Mouse (Mus musculus): ENCODE measurements around the gene Kpna3. TPM values are rescaled to one million over a fixed set of nuclear protein-coding genes. Genes with fewer than 3 reads are reported as not detected.
"Not testable (repeated sequence)": the region's sequence is repeated elsewhere in the genome, so short reads cannot be mapped to it uniquely, and the experiment has no call there.

Kpna3 gene
- polyA plus RNA-seq, 1 experiment from 2014 or later: 45.1 TPM

DNA sequence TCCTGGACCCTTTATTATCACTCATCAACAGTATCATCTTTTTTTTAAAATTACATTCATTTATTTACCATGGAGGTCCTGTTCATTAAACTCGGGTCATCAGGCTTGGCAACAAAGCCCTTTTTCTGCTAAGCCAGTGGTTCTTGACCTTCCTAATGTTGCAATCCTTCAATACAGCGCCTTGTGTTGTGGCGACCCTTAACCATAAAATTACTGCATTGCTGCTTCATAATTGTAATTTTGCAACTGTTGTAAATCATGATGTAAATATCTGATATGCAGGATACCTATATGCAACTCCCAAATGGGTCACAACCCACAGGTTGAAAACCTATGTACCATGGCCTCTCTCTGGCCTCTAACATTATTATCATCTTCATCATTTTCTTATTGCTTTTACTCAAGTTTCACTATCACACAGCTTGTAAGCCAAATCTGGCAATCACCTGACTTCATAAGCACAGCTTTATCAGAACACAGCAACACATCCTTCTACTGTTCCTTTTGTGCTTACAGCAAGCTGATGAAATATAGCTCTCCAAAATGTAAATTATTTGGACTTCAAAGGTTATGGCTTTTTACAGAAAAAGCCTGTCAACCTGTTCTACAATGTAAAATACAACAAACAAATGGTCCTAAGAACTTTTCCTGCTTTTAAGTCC, 11.4 kb downstream of the Kpna3 start:
- no peak overlapping the region for H3K4me3 ChIP-seq (replicated peaks)
- 69% methylated on average over 3 of the region's 3 CpGs for WGBS
- no peak overlapping the region for H3K4me2 ChIP-seq (replicated peaks)
- H3K4me1 ChIP-seq: 0 out of 2 replicates have a peak, but pooled peaks cover 8% of the 10 kb centered on the region
- H3K9me3 ChIP-seq (replicated peaks): no peaks in the 10 kb centered on the region
- H3K27me3 ChIP-seq: no peaks in the 10 kb centered on the region
- no peak for ATAC-seq (ENCODE audit: insufficient number of reproducible peaks, low FRiP score, low TSS enrichment, low read depth)
- H3K36me3 ChIP-seq: no peaks in the 10 kb centered on the region
- H3K27ac ChIP-seq (replicated peaks): no peak overlapping the region
- no peak overlapping the region for H3K9ac ChIP-seq

DNA sequence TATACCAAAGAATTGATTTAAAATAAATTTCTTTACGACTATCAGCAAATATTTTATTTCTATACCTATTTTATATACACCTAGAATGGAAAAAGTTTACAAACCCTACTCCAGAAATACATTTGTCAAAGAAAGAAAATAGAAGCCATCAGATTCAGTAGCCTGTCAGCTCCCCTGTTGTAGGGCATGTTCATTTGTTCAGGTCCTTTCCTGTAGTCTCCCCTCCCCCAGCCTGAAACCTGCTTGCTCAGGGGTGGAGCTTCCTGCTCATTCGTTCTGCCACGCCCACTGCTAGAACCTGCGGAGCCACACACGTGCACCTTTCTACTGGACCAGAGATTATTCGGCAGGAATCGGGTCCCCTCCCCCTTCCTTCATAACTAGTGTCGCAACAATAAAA, 12.6 kb downstream of the Kpna3 start:
- not testable (repeated sequence) for H3K4me3 ChIP-seq (replicated peaks); H3K9ac ChIP-seq; H3K36me3 ChIP-seq; ATAC-seq (ENCODE audit: insufficient number of reproducible peaks, low FRiP score, low TSS enrichment, low read depth); H3K27ac ChIP-seq (replicated peaks); H3K9me3 ChIP-seq (replicated peaks); H3K27me3 ChIP-seq; H3K4me1 ChIP-seq; H3K4me2 ChIP-seq (replicated peaks)
- WGBS: 24% methylated on average over 5 of the region's 8 CpGs

DNA sequence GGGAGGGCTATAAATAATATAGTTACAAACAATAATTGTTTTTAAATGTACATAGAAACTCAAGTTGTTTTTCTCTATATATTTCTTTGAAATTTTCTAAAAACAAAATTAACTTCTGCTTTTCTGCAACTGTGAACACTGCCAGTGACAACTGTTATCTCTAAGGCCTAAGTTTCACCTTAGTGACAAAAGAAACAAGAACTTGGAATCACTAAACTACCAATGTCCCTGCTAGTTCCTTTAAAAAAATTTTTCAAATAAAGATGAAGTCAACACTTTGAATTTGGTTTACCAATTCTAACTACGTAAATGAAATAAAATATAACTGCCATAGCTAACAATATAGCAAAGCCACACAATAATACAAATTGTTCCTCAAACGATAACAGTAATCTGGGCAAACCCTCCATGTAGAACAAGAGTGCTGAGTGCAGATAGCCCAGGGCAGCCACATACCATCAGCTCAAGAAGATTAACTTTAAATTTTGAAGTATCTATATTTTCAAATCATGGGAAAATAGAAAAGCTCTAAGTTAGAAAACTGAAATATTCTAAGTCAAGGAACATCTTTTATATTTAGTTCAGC, 14.5 kb downstream of the Kpna3 start:
- 0 out of 2 replicates have a peak, but pooled peaks cover 8% of the 10 kb centered on the region for H3K4me1 ChIP-seq
- no peak overlapping the region for H3K4me3 ChIP-seq (replicated peaks)
- 88% methylated on average over 2 of the region's 2 CpGs for WGBS
- H3K36me3 ChIP-seq: no peaks in the 10 kb centered on the region
- ATAC-seq (ENCODE audit: insufficient number of reproducible peaks, low FRiP score, low TSS enrichment, low read depth): no peak
- no peak overlapping the region for H3K9ac ChIP-seq
- no peak overlapping the region for H3K4me2 ChIP-seq (replicated peaks)
- H3K27ac ChIP-seq (replicated peaks): no peak overlapping the region
- no peaks in the 10 kb centered on the region for H3K9me3 ChIP-seq (replicated peaks)
- no peaks in the 10 kb centered on the region for H3K27me3 ChIP-seq

DNA sequence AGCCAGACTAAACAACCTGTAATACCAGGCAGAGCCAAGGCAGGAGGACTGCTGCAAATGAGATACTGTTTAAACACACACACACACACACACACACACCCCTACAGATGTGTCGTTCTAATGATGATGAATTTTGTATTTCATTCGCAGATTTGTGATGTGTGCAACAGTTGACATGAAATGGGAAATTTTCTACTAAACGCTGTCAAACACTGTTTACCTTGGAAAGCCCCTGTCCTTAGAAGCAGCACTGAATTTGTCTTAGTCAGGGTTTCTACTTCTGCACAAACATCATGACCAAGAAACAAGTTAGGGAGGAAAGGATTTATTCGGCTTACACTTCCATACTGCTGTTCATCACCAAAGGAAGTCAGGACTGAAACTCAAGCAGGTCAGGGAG, 24.0 kb downstream of the Kpna3 start:
- no peak overlapping the region for H3K27ac ChIP-seq (replicated peaks)
- H3K9ac ChIP-seq: no peak overlapping the region
- no peaks in the 10 kb centered on the region for H3K36me3 ChIP-seq
- no peak overlapping the region for H3K4me3 ChIP-seq (replicated peaks)
- no peaks in the 10 kb centered on the region for H3K27me3 ChIP-seq
- 72% methylated on average over 4 of the region's 4 CpGs for WGBS
- no peak for ATAC-seq (ENCODE audit: insufficient number of reproducible peaks, low FRiP score, low TSS enrichment, low read depth)
- H3K4me1 ChIP-seq: 0 out of 2 replicates have a peak, but pooled peaks cover 7% of the 10 kb centered on the region
- H3K9me3 ChIP-seq (replicated peaks): no peaks in the 10 kb centered on the region
- H3K4me2 ChIP-seq (replicated peaks): no peak overlapping the region

DNA sequence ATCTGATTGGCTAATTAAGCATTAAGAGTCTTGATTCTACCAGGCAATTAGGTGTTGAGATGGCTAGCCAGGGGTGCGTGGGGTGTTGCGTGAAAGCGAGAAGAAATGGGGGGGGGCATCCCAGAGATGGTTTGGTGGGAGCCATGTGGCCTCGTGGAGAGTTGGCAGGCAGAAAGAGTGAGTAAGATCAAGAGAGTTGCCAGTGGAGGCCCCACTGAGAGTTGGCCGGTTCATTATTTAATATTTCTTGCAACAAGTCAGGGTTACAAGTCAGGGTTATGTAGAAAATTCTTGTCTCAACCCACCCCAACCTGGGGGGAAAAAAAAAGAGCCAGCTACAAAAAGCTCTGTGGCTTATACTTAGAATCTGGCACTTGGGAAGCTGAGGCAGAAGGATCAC, 24.4 kb downstream of the Kpna3 start:
- H3K4me3 ChIP-seq (replicated peaks): no peak overlapping the region
- no peaks in the 10 kb centered on the region for H3K27me3 ChIP-seq
- no peaks in the 10 kb centered on the region for H3K36me3 ChIP-seq
- H3K4me2 ChIP-seq (replicated peaks): no peak overlapping the region
- H3K9ac ChIP-seq: no peak overlapping the region
- no peak overlapping the region for H3K27ac ChIP-seq (replicated peaks)
- ATAC-seq (ENCODE audit: insufficient number of reproducible peaks, low FRiP score, low TSS enrichment, low read depth): no peak
- 72% methylated on average over 5 of the region's 5 CpGs for WGBS
- 0 out of 2 replicates have a peak, but pooled peaks cover 7% of the 10 kb centered on the region for H3K4me1 ChIP-seq
- H3K9me3 ChIP-seq (replicated peaks): no peaks in the 10 kb centered on the region

DNA sequence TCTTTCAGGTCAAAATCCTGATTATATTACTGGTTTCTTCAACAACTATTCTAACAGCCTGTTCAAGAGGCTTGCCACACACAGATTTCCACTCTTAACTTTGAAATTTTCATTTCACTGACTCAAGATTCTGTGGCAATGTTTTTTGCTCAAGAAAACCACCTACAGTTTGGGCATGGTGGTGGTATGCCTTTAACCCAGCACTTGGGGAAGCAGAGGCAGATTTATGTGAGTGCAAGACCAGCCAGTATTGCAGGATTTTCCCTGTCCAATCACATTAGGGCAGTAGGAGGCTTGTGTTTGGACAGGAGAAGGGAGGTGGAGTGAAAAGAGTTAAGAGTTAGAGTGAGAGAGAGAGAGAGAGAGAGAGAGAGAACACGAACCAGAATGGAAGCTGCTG, 24.9 kb downstream of the Kpna3 start:
- ATAC-seq (ENCODE audit: insufficient number of reproducible peaks, low FRiP score, low TSS enrichment, low read depth): no peak
- H3K27me3 ChIP-seq: no peaks in the 10 kb centered on the region
- 0 out of 2 replicates have a peak, but pooled peaks cover 7% of the 10 kb centered on the region for H3K4me1 ChIP-seq
- no peaks in the 10 kb centered on the region for H3K9me3 ChIP-seq (replicated peaks)
- H3K27ac ChIP-seq (replicated peaks): no peak overlapping the region
- H3K9ac ChIP-seq: no peak overlapping the region
- no peak overlapping the region for H3K4me2 ChIP-seq (replicated peaks)
- H3K4me3 ChIP-seq (replicated peaks): no peak overlapping the region
- H3K36me3 ChIP-seq: no peaks in the 10 kb centered on the region
- 17% methylated on average over 1 of the region's 1 CpGs for WGBS

DNA sequence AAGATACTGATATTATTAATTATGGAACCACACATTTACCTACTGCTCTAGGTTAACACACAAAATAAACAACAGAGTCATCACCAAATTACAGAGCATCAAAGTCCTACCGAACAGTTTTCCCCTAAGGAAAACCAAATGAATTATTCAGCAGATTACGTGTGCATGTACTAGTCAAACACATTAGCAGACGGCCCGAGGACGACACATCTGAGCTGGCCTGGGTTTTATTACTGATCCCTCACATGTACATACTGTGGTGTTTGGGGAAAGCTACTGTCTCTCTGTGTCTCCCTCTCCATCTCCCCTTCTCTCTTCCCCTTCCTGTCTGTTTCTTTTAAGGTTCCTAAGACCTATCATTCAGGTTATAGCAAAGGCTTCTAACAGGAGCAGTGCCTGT, 25.5 kb downstream of the Kpna3 start:
- no peak overlapping the region for H3K4me2 ChIP-seq (replicated peaks)
- no peaks in the 10 kb centered on the region for H3K36me3 ChIP-seq
- H3K4me3 ChIP-seq (replicated peaks): no peak overlapping the region
- no peak overlapping the region for H3K27ac ChIP-seq (replicated peaks)
- no peaks in the 10 kb centered on the region for H3K27me3 ChIP-seq
- WGBS: 41% methylated on average over 5 of the region's 5 CpGs
- H3K9ac ChIP-seq: no peak overlapping the region
- H3K4me1 ChIP-seq: 0 out of 2 replicates have a peak, but pooled peaks cover 7% of the 10 kb centered on the region
- no peak for ATAC-seq (ENCODE audit: insufficient number of reproducible peaks, low FRiP score, low TSS enrichment, low read depth)
- no peaks in the 10 kb centered on the region for H3K9me3 ChIP-seq (replicated peaks)

DNA sequence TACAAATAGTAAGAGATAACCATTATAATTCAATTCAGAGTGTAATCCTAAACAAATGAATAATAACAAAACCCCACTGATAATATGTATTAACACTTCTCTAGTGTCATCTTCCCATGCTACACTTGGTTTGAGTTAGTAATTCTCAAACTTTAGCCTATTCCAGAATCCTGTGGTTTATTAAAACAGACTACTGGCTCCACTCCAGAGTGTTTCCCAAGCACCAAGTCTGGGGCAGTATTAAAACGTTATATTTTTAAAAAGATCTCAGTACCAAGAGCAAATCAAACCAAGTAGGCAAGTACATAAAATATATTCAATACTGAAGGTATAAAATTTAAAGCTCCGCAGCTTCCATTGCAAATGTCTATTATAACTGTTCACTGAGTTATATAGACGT, 26.0 kb downstream of the Kpna3 start:
- H3K4me3 ChIP-seq (replicated peaks): no peak overlapping the region
- H3K9ac ChIP-seq: no peak overlapping the region
- H3K4me2 ChIP-seq (replicated peaks): no peak overlapping the region
- 0 out of 2 replicates have a peak, but pooled peaks cover 7% of the 10 kb centered on the region for H3K4me1 ChIP-seq
- no peak for ATAC-seq (ENCODE audit: insufficient number of reproducible peaks, low FRiP score, low TSS enrichment, low read depth)
- no peak overlapping the region for H3K27ac ChIP-seq (replicated peaks)
- H3K9me3 ChIP-seq (replicated peaks): no peaks in the 10 kb centered on the region
- no peaks in the 10 kb centered on the region for H3K27me3 ChIP-seq
- 58% methylated on average over 3 of the region's 3 CpGs for WGBS
- H3K36me3 ChIP-seq: no peaks in the 10 kb centered on the region

DNA sequence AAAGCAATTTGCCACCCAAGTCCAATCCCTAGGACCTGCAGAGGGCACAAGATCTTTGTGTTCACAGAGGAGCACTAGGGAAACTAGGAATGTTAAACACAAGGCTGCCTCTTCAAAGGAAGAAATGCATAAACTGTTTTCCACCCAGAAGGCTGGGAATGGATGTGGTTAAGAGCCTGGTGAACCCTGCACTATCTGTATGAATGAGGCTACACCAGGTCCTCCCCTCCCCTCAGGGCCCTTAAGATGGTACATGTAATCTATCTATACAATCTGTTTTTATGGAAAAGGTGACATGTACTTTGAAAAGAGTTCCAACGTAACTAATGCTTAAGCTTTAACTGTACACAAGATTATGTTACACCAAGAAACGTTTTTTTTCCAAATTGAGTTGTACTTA, 29.7 kb downstream of the Kpna3 start:
- H3K4me3 ChIP-seq (replicated peaks): no peak overlapping the region
- 29% methylated on average over 2 of the region's 2 CpGs for WGBS
- ATAC-seq (ENCODE audit: insufficient number of reproducible peaks, low FRiP score, low TSS enrichment, low read depth): no peak
- H3K4me1 ChIP-seq: 0 out of 2 replicates have a peak, but pooled peaks cover 3% of the 10 kb centered on the region
- no peaks in the 10 kb centered on the region for H3K9me3 ChIP-seq (replicated peaks)
- no peaks in the 10 kb centered on the region for H3K36me3 ChIP-seq
- H3K4me2 ChIP-seq (replicated peaks): no peak overlapping the region
- H3K9ac ChIP-seq: no peak overlapping the region
- H3K27ac ChIP-seq (replicated peaks): no peak overlapping the region
- no peaks in the 10 kb centered on the region for H3K27me3 ChIP-seq

DNA sequence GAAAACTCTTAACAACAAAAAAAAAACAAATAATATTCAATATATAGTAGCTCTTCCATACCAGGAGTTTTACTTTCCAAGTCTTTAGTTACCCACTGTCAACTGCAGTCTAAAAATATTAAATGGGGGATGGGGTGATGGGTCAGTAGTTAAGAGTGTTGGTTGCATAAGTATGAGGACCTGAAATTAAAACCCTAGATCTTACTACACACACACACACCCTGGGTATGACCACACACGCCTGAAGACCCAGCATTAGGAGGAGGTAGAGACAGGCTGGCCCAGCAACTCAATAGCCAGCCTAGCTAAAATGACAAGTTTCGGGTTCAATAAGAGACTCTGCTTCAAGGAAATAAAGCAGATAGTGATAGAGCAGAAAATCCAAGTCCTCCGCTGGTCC, 32.6 kb downstream of the Kpna3 start:
- Histone ChIP-seq H3K36me3 (peaks cover 3% of the 10 kb centered on the region; the same call in 1 of the 2 replicates), H3K4me2 (replicated peaks) (no peak overlapping the region), H3K4me1 (no peaks in the 10 kb centered on the region), H3K27ac (replicated peaks) (no peak overlapping the region), H3K27me3 (no peaks in the 10 kb centered on the region), H3K9ac (no peak overlapping the region), H3K9me3 (replicated peaks) (no peaks in the 10 kb centered on the region), H3K4me3 (replicated peaks) (no peak overlapping the region)
- no peak for ATAC-seq (ENCODE audit: insufficient number of reproducible peaks, low FRiP score, low TSS enrichment, low read depth)
- WGBS: 88% methylated on average over 3 of the region's 3 CpGs

DNA sequence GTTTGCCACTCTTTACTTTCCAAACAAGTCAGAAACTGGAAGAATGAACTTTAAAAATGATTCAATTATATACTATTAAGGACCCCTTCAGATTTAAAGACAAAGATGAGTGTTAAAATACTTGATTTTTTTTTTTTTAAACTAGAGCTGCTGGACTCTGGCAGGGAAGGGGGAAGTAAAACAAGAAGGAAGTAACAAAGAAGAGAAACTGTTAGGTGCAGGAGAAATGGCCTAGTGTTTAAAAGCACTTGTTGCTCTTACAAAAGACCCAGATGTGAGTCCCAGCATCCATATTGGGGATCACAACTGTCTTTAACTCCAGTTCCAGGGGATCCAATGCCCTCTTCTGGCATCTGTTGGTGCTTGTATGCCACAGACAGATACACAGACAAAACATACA, 33.9 kb downstream of the Kpna3 start:
- Histone ChIP-seq H3K4me3 (replicated peaks) (no peak overlapping the region), H3K9me3 (replicated peaks) (no peaks in the 10 kb centered on the region), H3K27me3 (no peaks in the 10 kb centered on the region), H3K27ac (replicated peaks) (no peak overlapping the region), H3K4me2 (replicated peaks) (no peak overlapping the region), H3K9ac (no peak overlapping the region), H3K36me3 (peaks cover 7% of the 10 kb centered on the region; the same call in 1 of the 2 replicates), H3K4me1 (no peaks in the 10 kb centered on the region)
- no peak for ATAC-seq (ENCODE audit: insufficient number of reproducible peaks, low FRiP score, low TSS enrichment, low read depth)

DNA sequence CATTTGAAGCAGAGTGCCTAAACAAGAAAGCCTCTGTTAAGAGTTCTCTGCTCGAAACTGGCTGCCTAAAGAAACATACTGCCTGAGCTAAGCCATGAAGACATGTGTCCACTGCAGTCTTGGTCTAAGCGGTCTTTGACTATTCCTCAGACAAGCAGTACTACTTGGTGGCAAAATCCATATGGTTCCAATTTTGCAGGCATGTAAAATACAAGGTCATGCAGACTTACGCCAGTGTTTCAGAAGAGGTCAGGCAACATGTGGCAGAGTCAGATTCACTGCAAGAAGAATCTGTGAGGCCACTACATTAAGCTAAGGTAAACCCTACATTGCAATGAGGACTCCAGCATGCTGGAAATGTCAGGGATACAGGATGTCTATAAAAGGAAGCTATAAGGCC, 34.7 kb downstream of the Kpna3 start:
- no peak overlapping the region for H3K4me2 ChIP-seq (replicated peaks)
- no peak for ATAC-seq (ENCODE audit: insufficient number of reproducible peaks, low FRiP score, low TSS enrichment, low read depth)
- H3K27ac ChIP-seq (replicated peaks): no peak overlapping the region
- no peaks in the 10 kb centered on the region for H3K9me3 ChIP-seq (replicated peaks)
- H3K4me1 ChIP-seq: no peaks in the 10 kb centered on the region
- H3K36me3 ChIP-seq: peaks cover 9% of the 10 kb centered on the region
- H3K27me3 ChIP-seq: no peaks in the 10 kb centered on the region
- H3K9ac ChIP-seq: no peak overlapping the region
- H3K4me3 ChIP-seq (replicated peaks): no peak overlapping the region
- WGBS: 60% methylated on average over 3 of the region's 3 CpGs

All from embryonic facial prominence, embryonic 15.5 days (tissue).